Mouse (Mus musculus) right cerebral cortex, postnatal 36 days (tissue): ENCODE data around the gene Zbtb48.

ENCODE experiments used
- DNase-seq, 2 experiments: peaks; one replicate each; pipeline ENCODE4 v3.0.0; 2022; ENCODE audit warnings: low spot score in 2 of 2, mixed read lengths in 1 of 2

The Zbtb48 gene

GRCm38 (mm10) chr4:152001335-152001734, 26.1 kb downstream of the Zbtb48 start:
- DNase-seq = no peak

GRCm38 (mm10) chr4:152000906-152001305, 26.6 kb downstream of the Zbtb48 start:
- peak in 1 of 2 experiments; percentile 62 for DNase-seq

GRCm38 (mm10) chr4:151999481-151999880, 28.0 kb downstream of the Zbtb48 start:
- no peak for DNase-seq

GRCm38 (mm10) chr4:151997701-151998100, 29.8 kb downstream of the Zbtb48 start:
- no peak for DNase-seq

GRCm38 (mm10) chr4:151996951-151997222, 30.6 kb downstream of the Zbtb48 start:
- no peak for DNase-seq

- peak; percentile 99 for DNase-seq
These were observed 31.1 kb downstream of the Zbtb48 start, which contains the start of gene Phf13 for GRCm38 (mm10) chr4:151996173-151996950. Gene Phf13, minus strand, starts transcription at chr4:151996258.

- no peak for DNase-seq
These were observed 31.9 kb downstream of the Zbtb48 start for GRCm38 (mm10) chr4:151995371-151996172.

GRCm38 (mm10) chr4:151994228-151995171, 33.0 kb downstream of the Zbtb48 start:
- no peak for DNase-seq

GRCm38 (mm10) chr4:151993035-151993434, 34.4 kb downstream of the Zbtb48 start:
- DNase-seq = no peak

- DNase-seq = no peak
These were observed 35.4 kb downstream of the Zbtb48 start for GRCm38 (mm10) chr4:151992091-151992490.

- DNase-seq = no peak
These were observed 38.4 kb downstream of the Zbtb48 start for GRCm38 (mm10) chr4:151989110-151989488.

GRCm38 (mm10) chr4:151988342-151989109, 38.9 kb downstream of the Zbtb48 start, which contains the start of gene Thap3:
Gene Thap3, minus strand, starts transcription at chr4:151988997.
- DNase-seq = peak; percentile 59 to 61

GRCm38 (mm10) chr4:151988014-151988341, 39.5 kb downstream of the Zbtb48 start:
- no peak for DNase-seq

- DNase-seq = no peak
These were observed 40.8 kb downstream of the Zbtb48 start for GRCm38 (mm10) chr4:151986650-151987049.

GRCm38 (mm10) chr4:151985886-151986285, 41.6 kb downstream of the Zbtb48 start:
- DNase-seq = no peak

- DNase-seq = no peak
These were observed 43.9 kb downstream of the Zbtb48 start for GRCm38 (mm10) chr4:151983560-151983959.

- no peak for DNase-seq
These were observed 44.4 kb downstream of the Zbtb48 start for GRCm38 (mm10) chr4:151983043-151983442.

GRCm38 (mm10) chr4:151981363-151981762, 46.1 kb downstream of the Zbtb48 start:
- peak; percentile 62 to 75 for DNase-seq

GRCm38 (mm10) chr4:151980699-151981098, 46.8 kb downstream of the Zbtb48 start:
- DNase-seq = no peak

GRCm38 (mm10) chr4:151977748-151978147, 49.7 kb downstream of the Zbtb48 start:
- peak; percentile 80 to 85 for DNase-seq

GRCm38 (mm10) chr4:151975441-151975840, 52.0 kb downstream of the Zbtb48 start:
- no peak for DNase-seq
